Mouse (Mus musculus) bone marrow macrophage, adult 2 months (primary cell): Measurements from ENCODE around the gene Kdm5d. TPM values are rescaled to one million over a fixed set of nuclear protein-coding genes. Genes with fewer than 3 reads are reported as not detected.

Source experiments
- H3K27ac ChIP-seq: 2 replicates; pipeline ENCODE4 v1.5.1; 2012; ENCODE audit warnings: low read depth, low read length; ENCODE audit not compliant: insufficient read depth
- H3K4me1 ChIP-seq: 2 replicates; pipeline ENCODE4 v1.6.1; 2012; ENCODE audit warnings: low read length; ENCODE audit not compliant: control insufficient read depth, insufficient read depth
- H3K4me3 ChIP-seq: 2 replicates; pipeline ENCODE4 v1.5.1; 2012; ENCODE audit warnings: mild to moderate bottlenecking, low read length, moderate library complexity; ENCODE audit not compliant: insufficient read depth
- CTCF ChIP-seq: IDR thresholded peaks from 2 replicates; pipeline ENCODE4 v1.5.1; 2012; ENCODE audit warnings: low read depth, mild to moderate bottlenecking, low read length, moderate library complexity
- POLR2A ChIP-seq: IDR thresholded peaks from 2 replicates; pipeline ENCODE4 v1.6.1; 2012; ENCODE audit warnings: mild to moderate bottlenecking, low read depth, low read length, borderline replicate concordance
- polyA plus RNA-seq: library from polyadenylated mRNA; stranded (reverse); fragments of >200 nt; gene quantifications from 2 replicates; pipeline ENCODE4 v1.2.4, GENCODE M21; 2012; ENCODE audit not compliant: missing spikeins, insufficient read depth, insufficient read length

The Kdm5d gene
- 0.27 and 0.39 TPM in 2 replicates for polyA plus RNA-seq

DNA sequence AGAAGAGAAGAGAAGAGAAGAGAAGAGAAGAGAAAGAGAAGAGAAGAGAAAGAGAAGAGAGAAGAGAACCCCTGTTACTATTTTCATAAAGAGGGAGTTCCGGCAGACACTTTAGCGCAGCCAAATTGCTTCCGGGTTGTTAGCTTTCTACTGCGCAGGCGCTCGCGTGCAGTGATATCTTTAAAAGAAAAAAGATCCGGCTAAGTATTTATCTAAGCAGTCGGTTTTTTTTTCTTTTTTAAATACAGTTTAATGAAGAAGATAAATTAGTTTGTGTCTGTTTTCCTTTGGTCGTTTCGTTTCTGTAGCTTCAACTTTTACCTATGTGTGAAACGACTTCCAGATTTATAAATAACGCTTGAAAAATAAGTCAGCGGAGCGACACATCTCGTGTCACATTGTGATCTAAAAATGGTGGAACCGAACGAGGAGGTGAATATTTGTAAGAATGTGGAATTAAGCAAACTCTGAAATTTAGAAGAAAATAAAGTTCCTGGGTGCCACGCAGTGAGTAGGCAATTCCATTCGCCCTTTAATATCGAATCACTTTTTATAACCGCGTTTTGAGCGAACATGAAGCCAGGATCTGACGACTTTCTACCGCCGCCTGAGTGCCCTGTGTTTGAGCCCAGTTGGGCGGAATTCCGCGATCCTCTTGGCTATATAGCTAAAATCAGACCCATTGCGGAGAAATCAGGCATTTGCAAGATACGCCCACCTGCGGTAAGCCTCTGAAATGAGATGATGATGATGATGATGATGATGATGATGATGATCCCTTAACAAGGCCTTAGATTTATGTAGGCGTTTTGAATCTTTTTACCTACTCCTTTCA, at the start of gene Kdm5d:
Kdm5d (plus strand) TSS at position 396 of the 835 bp plus-strand sequence.
- H3K27ac ChIP-seq: peak within 1 kb of the TSS; percentile 71
- TF ChIP-seq CTCF (no peak), POLR2A (no peak)
- H3K4me1 ChIP-seq: no peaks in the 10 kb centered on the region
- peak within 1 kb of the TSS; percentile 90 for H3K4me3 ChIP-seq

DNA sequence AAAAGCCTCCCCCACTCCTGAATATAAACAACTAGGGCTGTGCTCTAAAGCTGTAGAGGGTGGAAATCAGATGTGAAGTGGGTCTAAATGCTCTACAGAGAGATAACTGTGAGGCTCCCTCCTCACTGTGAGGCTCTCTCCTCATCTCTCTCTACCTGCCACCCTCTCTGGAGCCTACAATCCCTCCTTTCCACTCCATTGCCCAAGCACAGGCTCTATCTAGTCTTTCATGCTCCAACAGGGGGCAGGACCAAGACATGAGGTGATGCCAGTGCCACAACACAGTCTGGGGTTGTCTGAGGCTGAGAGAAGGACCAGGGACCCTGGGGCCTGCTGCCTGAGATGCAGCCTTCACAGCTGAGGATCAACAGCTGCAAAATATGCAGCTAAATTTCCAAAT, 25.2 kb upstream of the Kdm5d start:
- Histone ChIP-seq H3K4me1 (no peaks in the 10 kb centered on the region), H3K27ac (no peak overlapping the region), H3K4me3 (no peak overlapping the region)
- TF ChIP-seq CTCF: no peak
- no peak for TF ChIP-seq POLR2A

DNA sequence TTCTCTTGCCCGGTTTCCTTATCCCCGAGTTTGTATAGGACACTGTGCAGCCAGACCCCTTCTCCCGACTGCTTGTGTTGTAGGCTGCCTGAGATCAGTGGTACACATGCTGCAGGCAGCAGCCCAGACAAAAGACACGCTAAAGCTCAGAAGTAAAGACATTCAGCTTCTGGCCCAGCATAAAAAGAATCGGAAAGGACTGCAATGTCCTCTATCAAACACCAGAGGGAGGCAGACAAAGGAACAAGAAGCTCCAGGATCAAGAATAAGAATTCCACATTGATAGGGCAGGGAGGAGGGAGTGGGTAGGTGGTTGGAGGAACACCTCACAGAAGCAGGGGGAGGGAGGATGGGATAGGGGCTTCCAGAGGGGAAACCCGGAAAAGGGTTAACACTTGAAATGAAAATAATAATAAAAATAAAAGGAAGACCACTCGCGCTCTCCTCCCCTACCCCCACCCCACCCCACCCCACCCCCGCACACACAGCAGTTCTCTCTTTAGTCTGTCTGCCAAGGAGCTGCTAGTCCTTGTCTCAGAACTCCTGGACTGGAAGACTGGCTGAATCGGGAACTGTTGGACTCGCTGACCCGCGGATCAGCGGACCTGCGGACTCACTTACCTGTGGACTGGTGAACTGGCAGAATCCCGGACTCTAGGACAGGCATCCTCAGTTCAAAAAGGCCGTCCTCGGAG, 24.6 kb upstream of the Kdm5d start:
- H3K4me3 ChIP-seq: no peak overlapping the region
- no peaks in the 10 kb centered on the region for H3K4me1 ChIP-seq
- no peak for TF ChIP-seq POLR2A
- no peak for TF ChIP-seq CTCF
- no peak overlapping the region for H3K27ac ChIP-seq

Other genes with a start within 250 kb of the Kdm5d start
- not detected in 2 replicates for gene Zfy1, start 100.4 kb upstream of the Kdm5d start, polyA plus RNA-seq
- not detected in 2 replicates for gene Uba1y, start 79.1 kb upstream of the Kdm5d start, polyA plus RNA-seq
- not detected in 2 replicates for gene Eif2s3y, start 112.8 kb downstream of the Kdm5d start, polyA plus RNA-seq